Mouse (Mus musculus) heart, embryonic 10.5 days (tissue): ENCODE data around the gene Tcp10b. TPM values are rescaled to one million over a fixed set of nuclear protein-coding genes. Genes with fewer than 3 reads are reported as not detected.
"Not testable (repeated sequence)": the region's sequence is repeated elsewhere in the genome, so short reads cannot be mapped to it uniquely, and the experiment has no call there.

Source experiments
- DNase-seq: peaks from one replicate; pipeline ENCODE4 v3.0.0-alpha.2; 2017; ENCODE audit warnings: low spot score
- H3K27ac ChIP-seq: fragments of 300-500 bp; sonication (generic); 2 replicates; pipeline ENCODE4 v1.5.1; 2016; ENCODE audit warnings: mild to moderate bottlenecking
- H3K27me3 ChIP-seq: fragments of 300-500 bp; sonication (generic); 2 replicates; pipeline ENCODE4 v1.6.1; 2016; ENCODE audit warnings: mild to moderate bottlenecking; ENCODE audit not compliant: poor library complexity, insufficient read depth, severe bottlenecking
- H3K36me3 ChIP-seq: fragments of 300-500 bp; sonication (generic); 2 replicates; pipeline ENCODE4 v1.6.1; 2016; ENCODE audit warnings: mild to moderate bottlenecking, moderate library complexity
- H3K4me1 ChIP-seq: fragments of 300-500 bp; sonication (generic); 2 replicates; pipeline ENCODE4 v1.6.1; 2016; ENCODE audit warnings: mild to moderate bottlenecking
- H3K4me3 ChIP-seq: fragments of 300-500 bp; sonication (generic); 2 replicates; pipeline ENCODE4 v1.5.1; 2016; ENCODE audit warnings: mild to moderate bottlenecking, moderate library complexity
- H3K9me3 ChIP-seq: fragments of 300-500 bp; sonication (generic); 2 replicates; pipeline ENCODE4 v1.6.1; 2016; ENCODE audit warnings: mild to moderate bottlenecking, moderate library complexity
- WGBS: fragments of 180-500 bp; shearing (Covaris S2); methylation state at CpG from one replicate; pipeline ENCODE4 v1.1.7; 2016; 5-methylcytosine and 5-hydroxymethylcytosine counted together
- polyA plus RNA-seq: library from polyadenylated mRNA; unstranded; fragments of >200 nt; fragmentation: Nextera tagmentation; extraction: Ambion mirVana; gene quantifications from 2 replicates; pipeline ENCODE4 v1.2.1, GENCODE M21; 2016

Tcp10b gene
- polyA plus RNA-seq, 1 experiment from 2014 or later = not detected

DNA sequence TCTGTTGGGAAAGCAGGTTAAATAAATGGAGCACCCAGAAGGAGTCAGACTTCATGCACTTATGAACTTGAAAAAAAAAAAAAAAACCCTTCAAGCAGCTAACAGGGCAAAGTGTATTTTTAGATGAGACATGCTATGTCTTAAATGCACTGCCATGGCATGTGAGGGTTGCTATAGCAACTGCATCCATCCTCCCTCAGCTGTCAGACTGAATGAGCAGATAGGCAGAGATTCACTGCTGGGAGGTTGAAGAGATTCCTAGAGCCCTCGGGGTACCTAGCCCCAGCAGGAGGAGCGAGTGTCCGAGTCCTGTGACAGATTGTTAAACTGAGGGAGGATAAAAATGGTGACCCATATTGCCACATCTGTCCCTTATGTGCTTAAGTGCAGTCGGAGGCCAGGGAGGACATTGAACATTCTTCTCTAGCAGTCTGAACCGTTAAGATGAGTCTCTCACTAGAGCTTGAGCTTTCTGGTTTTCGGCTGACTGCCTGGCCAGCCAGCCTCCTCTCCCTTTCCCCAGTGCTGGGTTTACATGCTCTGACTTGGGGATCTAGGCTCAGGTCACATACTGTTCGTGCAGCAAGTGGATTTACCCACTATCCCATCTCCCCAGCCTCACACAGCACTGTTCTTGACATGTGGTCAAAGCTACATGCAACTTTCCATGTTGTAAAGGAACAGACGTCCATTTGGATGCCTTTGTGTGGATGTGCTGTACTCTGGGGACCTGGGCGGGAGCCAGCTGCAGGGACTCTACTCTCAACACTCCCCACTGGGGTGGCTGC is 51.8 kb downstream of the Tcp10b start:
- 55% methylated on average over 3 of the region's 9 CpGs for WGBS
- not testable (repeated sequence) for DNase-seq, H3K4me1 ChIP-seq, H3K27me3 ChIP-seq, H3K36me3 ChIP-seq, H3K9me3 ChIP-seq, H3K27ac ChIP-seq, H3K4me3 ChIP-seq

DNA sequence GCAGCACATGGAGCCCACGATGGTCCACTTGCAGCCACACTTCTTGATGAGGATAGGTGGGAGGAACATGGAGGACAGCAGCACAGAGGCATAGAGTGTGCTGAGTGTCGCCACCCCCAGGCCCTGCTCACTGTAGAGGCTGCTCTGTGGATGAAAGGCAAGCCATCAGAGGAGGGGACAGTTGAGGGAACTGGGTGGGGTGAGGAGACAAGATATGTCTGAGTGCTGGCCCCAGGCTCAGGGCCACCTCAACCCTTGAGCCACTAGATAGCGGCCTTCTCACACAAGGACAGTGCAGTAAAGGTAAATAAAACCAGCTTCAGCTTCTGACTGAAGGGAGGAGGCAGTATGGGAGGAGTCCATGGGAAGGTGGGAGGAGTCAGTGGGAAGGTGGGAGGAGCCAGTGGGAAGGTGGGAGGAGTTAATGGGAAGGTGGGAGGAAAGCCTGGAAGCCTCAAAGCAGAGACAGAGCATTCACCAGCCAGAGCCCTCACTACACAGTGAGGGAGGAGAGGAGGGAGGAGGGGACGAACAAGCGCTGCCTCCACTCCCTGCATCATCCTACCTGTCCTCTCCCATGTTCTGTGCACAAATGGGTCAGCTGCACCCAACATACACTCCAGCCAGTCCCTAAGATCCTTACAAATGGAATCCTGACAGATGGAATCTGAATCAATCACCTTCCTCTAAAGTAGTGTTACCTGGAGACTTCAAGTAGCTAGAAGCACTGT is 62.6 kb downstream of the Tcp10b start:
- H3K4me3 ChIP-seq, H3K27me3 ChIP-seq, H3K27ac ChIP-seq, H3K4me1 ChIP-seq, DNase-seq, H3K36me3 ChIP-seq, H3K9me3 ChIP-seq: not testable (repeated sequence)
- 72% methylated on average over 2 of the region's 5 CpGs for WGBS

DNA sequence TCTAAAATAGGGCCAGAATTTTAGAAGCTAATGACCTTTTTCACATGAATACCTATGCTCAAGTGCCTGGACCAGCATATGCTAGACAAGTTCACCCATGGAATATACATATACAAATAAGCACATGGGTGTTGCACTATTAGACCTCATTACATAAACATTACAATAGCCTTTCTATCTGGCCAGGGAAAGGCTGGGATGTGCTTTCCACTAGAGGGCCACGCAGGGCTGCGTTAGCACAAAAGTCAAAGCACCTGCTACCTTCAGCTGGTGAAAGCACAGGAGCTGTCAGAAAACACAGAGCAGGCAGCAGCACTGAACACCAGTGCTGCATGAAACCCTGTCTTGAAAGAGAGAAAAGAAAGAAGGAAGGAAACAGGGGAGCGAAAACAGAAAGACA is 63.3 kb downstream of the Tcp10b start:
- H3K27ac ChIP-seq, DNase-seq: not testable (repeated sequence)
- 43% methylated on average over 2 of the region's 3 CpGs for WGBS

GRCm38 (mm10) chr17:13129324-13129723 is 68.4 kb downstream of the Tcp10b start:
- H3K27ac ChIP-seq, H3K36me3 ChIP-seq, H3K4me3 ChIP-seq, DNase-seq, H3K4me1 ChIP-seq, H3K27me3 ChIP-seq, H3K9me3 ChIP-seq: not testable (repeated sequence)
- no CpG with 5 or more reads among the region's 3 CpGs for WGBS

More for the DNA sequence above, 63.3 kb downstream of the Tcp10b start:
- H3K4me1 ChIP-seq, H3K27me3 ChIP-seq, H3K36me3 ChIP-seq, H3K9me3 ChIP-seq, H3K4me3 ChIP-seq: not testable (repeated sequence)

GRCm38 (mm10) chr17:13129737-13130465 is 69.0 kb downstream of the Tcp10b start:
- H3K4me3 ChIP-seq, H3K4me1 ChIP-seq, H3K27me3 ChIP-seq, DNase-seq, H3K27ac ChIP-seq, H3K9me3 ChIP-seq, H3K36me3 ChIP-seq: not testable (repeated sequence)
- WGBS = 82% methylated on average over 9 of the region's 11 CpGs

- H3K9me3 ChIP-seq, H3K27me3 ChIP-seq, H3K27ac ChIP-seq, H3K36me3 ChIP-seq, DNase-seq, H3K4me1 ChIP-seq, H3K4me3 ChIP-seq: not testable (repeated sequence)
- 85% methylated on average over 3 of the region's 4 CpGs for WGBS
These were observed 70.8 kb downstream of the Tcp10b start, which contains the start of gene Unc93a for GRCm38 (mm10) chr17:13131710-13132109. TSS of gene Unc93a (minus strand) at chr17:13131810.

Other genes starting within 250 kb of the Tcp10b start
- gene Mas1, start 193.0 kb upstream of the Tcp10b start, polyA plus RNA-seq = 0.30 and 0.36 TPM in 2 replicates
- 0.07 TPM in 1 of 2 replicates, not detected in the other for gene Mrgprh, start 185.1 kb upstream of the Tcp10b start, polyA plus RNA-seq
- gene Pnldc1, start 150.9 kb upstream of the Tcp10b start, polyA plus RNA-seq = 1.4 and 2.5 TPM in 2 replicates
- gene Tcp1, start 145.4 kb upstream of the Tcp10b start, polyA plus RNA-seq = 440 and 487 TPM in 2 replicates
- 203 and 208 TPM in 2 replicates for gene Mrpl18, start 144.8 kb upstream of the Tcp10b start, polyA plus RNA-seq
- gene Acat3, start 120.5 kb upstream of the Tcp10b start, polyA plus RNA-seq = 0.30 and 0.31 TPM in 2 replicates
- 95.8 and 146 TPM in 2 replicates for gene Acat2, start 100.4 kb upstream of the Tcp10b start, polyA plus RNA-seq
- gene Wtap, start 66.9 kb upstream of the Tcp10b start, polyA plus RNA-seq = 74.4 and 87.6 TPM in 2 replicates
- gene Sod2, start 54.3 kb upstream of the Tcp10b start, polyA plus RNA-seq = 213 and 293 TPM in 2 replicates
- gene Gpr31b, start 8.8 kb upstream of the Tcp10b start, polyA plus RNA-seq = not detected in 2 replicates
- not detected in 2 replicates for gene Unc93a, start 70.7 kb downstream of the Tcp10b start, polyA plus RNA-seq
- gene Smok2a, start 160.1 kb downstream of the Tcp10b start, polyA plus RNA-seq = not detected in 2 replicates
- not detected in 2 replicates for gene Smok2b, start 169.2 kb downstream of the Tcp10b start, polyA plus RNA-seq